Mouse (Mus musculus) E14TG2a.4 (cell line): ENCODE data around the gene Bmp2k.
A peak's percentile ranks its signal among the peaks of the same experiment; 100 is the strongest.

Experiments used
- H3K27me3 ChIP-seq: 2 replicates; pipeline ENCODE4 v1.6.1; 2014; ENCODE audit warnings: low read length, control low read depth; ENCODE audit not compliant: insufficient read depth
- H3K36me3 ChIP-seq: 2 replicates; pipeline ENCODE4 v1.6.1; 2014; ENCODE audit warnings: low read length, control low read depth; ENCODE audit not compliant: insufficient read depth
- H3K4me1 ChIP-seq: replicated peaks from 2 replicates; pipeline ENCODE4 v1.6.1; 2014; ENCODE audit warnings: low read depth, low read length, control low read depth
- H3K4me3 ChIP-seq: replicated peaks from 2 replicates; pipeline ENCODE4 v1.5.1; 2014; ENCODE audit warnings: mild to moderate bottlenecking, low read length
- H3K9me3 ChIP-seq: 2 replicates; pipeline ENCODE4 v1.6.1; 2014; ENCODE audit warnings: low read length, control low read depth
- CTCF ChIP-seq: conservative IDR thresholded peaks from 2 replicates; pipeline ENCODE4 v1.5.1; 2014; ENCODE audit warnings: low read length
- NANOG ChIP-seq: IDR thresholded peaks from 2 replicates; pipeline ENCODE4 v1.6.1; 2014; ENCODE audit warnings: borderline replicate concordance, low read length, mixed read lengths
- POU5F1 ChIP-seq: IDR thresholded peaks from 2 replicates; pipeline ENCODE4 v1.6.1; 2014; ENCODE audit warnings: low read length, borderline replicate concordance

Gene Bmp2k

DNA sequence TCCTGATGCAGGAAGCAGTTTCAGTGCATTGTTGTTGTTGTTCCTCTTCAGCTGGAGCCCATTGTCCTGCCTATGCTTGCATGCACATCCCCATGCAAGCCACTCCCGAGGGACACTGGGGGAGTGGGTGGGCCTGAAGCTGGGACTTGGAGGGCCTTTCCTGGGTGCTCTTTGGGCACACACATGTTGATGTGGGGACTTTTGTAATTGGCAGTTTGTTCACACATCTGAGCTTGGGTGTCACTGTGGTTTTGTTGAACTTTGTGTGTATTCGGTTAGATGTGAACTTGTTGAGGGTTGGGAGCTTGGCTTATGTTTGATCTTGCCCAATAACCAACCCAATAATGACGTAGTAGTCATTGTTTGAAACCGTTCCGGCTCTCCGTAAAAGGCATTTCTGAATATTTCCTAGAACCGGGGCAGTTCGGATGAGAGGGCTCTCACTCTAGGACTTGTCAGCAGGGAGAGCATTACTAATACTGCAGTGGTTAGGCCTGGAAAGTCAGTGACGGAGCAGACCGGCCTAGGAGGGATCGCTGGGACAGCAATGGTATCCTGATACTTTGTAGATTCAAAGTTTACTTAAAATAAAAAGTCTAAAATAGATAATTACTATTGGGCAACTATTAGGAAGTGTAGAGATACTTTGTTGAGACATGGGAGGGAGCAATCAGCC is 78.1 kb downstream of the Bmp2k start:
- TF ChIP-seq CTCF (no peak), POU5F1 (no peak), NANOG (no peak)
- H3K36me3 ChIP-seq, result peaks cover 5% of the 10 kb centered on the region; the same call in 1 of the 2 replicates

DNA sequence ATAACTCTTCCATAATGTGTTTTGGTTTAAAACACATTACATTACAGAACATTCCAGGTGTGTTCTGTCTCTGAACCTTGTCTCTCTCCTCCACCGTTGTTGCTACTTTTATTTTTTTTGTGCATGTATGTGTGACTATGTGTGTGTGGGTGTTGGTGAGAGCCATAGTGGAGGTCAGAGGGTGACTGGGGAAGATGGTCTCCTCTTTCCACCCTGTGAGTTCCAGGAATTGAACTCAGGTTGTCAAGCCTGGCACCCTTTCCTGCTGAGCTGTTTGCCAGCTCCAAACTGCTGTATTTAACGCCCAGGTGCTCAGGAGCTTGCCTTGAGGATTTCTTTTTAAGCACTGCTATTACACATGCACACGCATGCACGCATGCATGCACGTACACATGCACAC is 78.7 kb downstream of the Bmp2k start:
- H3K4me1 ChIP-seq, result no peaks in the 10 kb centered on the region
- TF ChIP-seq NANOG, result no peak
- no peak for TF ChIP-seq POU5F1
- no peak for TF ChIP-seq CTCF
- H3K4me3 ChIP-seq, result no peak overlapping the region
- no peaks in the 10 kb centered on the region for H3K27me3 ChIP-seq
- H3K9me3 ChIP-seq, result no peaks in the 10 kb centered on the region
- no peaks in the 10 kb centered on the region for H3K36me3 ChIP-seq

More for the DNA sequence above, 78.1 kb downstream of the Bmp2k start:
- no peaks in the 10 kb centered on the region for H3K27me3 ChIP-seq
- no peak overlapping the region for H3K4me3 ChIP-seq
- H3K9me3 ChIP-seq, result no peaks in the 10 kb centered on the region
- H3K4me1 ChIP-seq, result no peaks in the 10 kb centered on the region

DNA sequence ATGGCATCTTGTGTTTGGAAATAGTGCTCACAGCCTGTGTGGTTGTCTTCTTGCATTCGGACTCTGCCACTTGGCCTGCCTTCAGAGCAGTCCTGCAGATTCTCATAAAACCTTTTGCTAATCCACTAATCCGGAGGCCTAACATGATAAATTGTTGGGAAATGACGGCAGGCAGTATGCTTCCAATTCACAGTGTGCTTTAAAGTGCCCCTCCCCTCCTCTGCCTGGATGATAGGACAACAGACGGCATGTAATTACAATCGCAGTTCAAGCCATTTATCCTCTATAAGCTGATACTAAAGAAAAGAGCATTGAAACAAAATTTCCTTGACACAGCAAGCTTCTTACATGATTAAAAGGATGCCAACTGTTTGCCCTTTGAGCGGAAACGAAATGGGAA is 80.2 kb downstream of the Bmp2k start:
- TF ChIP-seq NANOG (no peak), CTCF (no peak)
- Histone ChIP-seq H3K4me1 (no peaks in the 10 kb centered on the region), H3K9me3 (no peaks in the 10 kb centered on the region), H3K27me3 (no peaks in the 10 kb centered on the region), H3K4me3 (no peak overlapping the region), H3K36me3 (no peaks in the 10 kb centered on the region)

DNA sequence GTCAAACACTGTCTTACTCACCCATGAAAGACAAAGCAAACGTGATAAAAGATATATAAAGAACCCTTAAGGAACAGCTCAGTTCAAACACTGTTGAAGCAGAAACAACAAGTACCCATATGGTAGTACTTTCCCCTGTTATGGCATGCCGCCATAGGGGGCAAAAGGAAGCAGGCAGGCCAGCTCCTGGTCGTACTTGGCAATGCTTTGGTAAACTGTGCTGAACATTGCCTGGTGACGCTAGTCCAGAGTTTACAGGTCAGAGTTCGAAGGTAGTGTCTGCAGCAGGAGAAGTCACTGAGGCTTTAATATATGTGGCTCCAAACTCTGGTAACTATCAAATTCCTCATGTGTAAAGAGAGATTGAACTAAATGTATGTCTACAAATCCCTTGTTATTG is 81.2 kb downstream of the Bmp2k start:
- no peak for TF ChIP-seq CTCF
- Histone ChIP-seq H3K36me3 (no peaks in the 10 kb centered on the region), H3K9me3 (no peaks in the 10 kb centered on the region), H3K4me3 (no peak overlapping the region), H3K4me1 (no peaks in the 10 kb centered on the region), H3K27me3 (no peaks in the 10 kb centered on the region)

DNA sequence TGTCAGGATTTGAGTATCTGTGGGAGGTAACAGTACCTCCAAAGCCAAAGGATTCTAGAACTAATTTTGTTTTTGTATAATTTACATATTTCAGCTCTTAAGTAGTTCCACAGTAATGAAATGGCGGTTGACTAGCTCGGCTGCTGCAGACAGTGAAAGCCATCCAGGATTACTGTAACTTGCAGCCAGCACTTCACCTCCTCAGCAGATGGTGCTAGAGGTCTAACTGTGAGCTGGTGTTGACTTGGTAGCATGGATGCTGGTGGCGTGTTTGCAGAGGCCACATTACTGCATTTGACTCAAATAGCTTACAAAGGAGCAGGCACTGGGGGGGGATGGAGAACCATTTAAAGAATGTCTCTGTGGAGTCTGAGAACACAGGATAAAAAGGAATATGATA is 84.0 kb downstream of the Bmp2k start:
- Histone ChIP-seq H3K9me3 (no peaks in the 10 kb centered on the region), H3K4me3 (no peak overlapping the region), H3K4me1 (no peaks in the 10 kb centered on the region), H3K27me3 (0 out of 2 replicates have a peak, but pooled peaks cover 3% of the 10 kb centered on the region), H3K36me3 (no peaks in the 10 kb centered on the region)
- TF ChIP-seq NANOG, result no peak
- TF ChIP-seq POU5F1, result no peak

DNA sequence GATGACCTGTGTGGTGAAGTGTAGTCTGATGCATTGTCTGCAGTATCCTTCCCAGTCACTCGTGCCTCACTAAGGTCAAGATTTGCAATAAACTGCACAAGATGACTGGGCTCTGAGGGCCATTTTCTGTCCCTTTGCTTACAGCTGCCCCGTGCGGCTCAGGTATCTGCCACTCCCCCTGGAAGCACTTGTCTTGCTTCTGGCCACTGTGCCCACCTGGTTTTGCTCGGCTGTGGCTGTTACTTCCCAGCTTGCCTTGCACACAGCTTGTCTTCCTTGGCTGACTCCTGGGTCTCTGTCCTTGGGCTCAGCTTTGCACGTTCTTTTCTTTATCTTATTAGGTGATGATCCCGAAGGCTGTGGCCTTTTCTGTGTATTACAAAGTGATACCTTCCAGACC is 86.2 kb downstream of the Bmp2k start:
- H3K9me3 ChIP-seq, result no peaks in the 10 kb centered on the region
- TF ChIP-seq CTCF, result no peak
- TF ChIP-seq NANOG, result no peak
- no peak for TF ChIP-seq POU5F1
- peaks cover 16% of the 10 kb centered on the region for H3K4me1 ChIP-seq
- H3K4me3 ChIP-seq, result no peak overlapping the region
- 0 out of 2 replicates have a peak, but pooled peaks cover 3% of the 10 kb centered on the region for H3K27me3 ChIP-seq
- H3K36me3 ChIP-seq, result no peaks in the 10 kb centered on the region

DNA sequence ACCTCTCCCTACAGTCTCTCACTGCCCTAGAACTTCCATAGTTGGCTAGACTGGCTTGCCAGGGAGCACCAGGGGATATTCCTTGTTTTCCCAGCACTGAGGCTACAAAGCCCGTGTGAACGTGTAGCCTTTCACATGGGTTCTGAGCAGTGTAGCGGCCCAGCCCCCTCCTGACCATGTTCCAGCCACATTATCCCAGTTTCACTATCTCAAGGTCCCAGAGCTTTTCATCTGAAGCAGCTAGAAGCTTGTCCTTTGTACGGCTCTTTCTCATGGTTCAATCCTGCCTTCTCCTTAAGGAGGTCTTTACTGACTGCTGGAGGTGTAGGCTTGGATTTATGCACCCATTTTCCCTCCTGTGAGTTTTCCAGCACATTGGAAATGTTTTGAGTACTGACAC is 87.1 kb downstream of the Bmp2k start:
- Histone ChIP-seq H3K4me3 (no peak overlapping the region), H3K9me3 (no peaks in the 10 kb centered on the region), H3K36me3 (no peaks in the 10 kb centered on the region), H3K4me1 (peaks cover 24% of the 10 kb centered on the region), H3K27me3 (0 out of 2 replicates have a peak, but pooled peaks cover 3% of the 10 kb centered on the region)
- TF ChIP-seq CTCF, result no peak
- TF ChIP-seq NANOG, result no peak
- TF ChIP-seq POU5F1, result no peak

DNA sequence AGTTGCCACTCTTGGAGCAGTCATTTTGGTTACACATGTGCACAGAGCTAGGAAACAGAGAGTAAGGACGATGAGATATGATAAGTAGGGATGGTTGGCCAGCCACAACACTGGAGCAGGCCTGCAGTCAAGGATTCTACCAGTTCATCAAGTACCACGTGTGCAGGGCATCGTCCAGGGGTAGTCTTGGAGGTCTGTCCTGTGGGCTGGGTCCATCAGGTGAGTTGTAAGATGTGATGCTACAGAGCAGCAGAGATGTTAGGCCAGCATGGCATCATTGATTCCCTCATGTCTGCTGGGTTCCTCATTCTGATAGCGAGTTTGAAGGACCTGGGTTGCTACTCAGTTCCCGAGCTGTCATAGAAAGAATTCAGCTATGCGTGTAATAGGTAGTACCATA is 87.6 kb downstream of the Bmp2k start:
- TF ChIP-seq POU5F1 (no peak), NANOG (no peak), CTCF (no peak)
- Histone ChIP-seq H3K27me3 (0 out of 2 replicates have a peak, but pooled peaks cover 3% of the 10 kb centered on the region), H3K4me1 (peaks cover 29% of the 10 kb centered on the region), H3K4me3 (no peak overlapping the region), H3K36me3 (no peaks in the 10 kb centered on the region), H3K9me3 (no peaks in the 10 kb centered on the region)

DNA sequence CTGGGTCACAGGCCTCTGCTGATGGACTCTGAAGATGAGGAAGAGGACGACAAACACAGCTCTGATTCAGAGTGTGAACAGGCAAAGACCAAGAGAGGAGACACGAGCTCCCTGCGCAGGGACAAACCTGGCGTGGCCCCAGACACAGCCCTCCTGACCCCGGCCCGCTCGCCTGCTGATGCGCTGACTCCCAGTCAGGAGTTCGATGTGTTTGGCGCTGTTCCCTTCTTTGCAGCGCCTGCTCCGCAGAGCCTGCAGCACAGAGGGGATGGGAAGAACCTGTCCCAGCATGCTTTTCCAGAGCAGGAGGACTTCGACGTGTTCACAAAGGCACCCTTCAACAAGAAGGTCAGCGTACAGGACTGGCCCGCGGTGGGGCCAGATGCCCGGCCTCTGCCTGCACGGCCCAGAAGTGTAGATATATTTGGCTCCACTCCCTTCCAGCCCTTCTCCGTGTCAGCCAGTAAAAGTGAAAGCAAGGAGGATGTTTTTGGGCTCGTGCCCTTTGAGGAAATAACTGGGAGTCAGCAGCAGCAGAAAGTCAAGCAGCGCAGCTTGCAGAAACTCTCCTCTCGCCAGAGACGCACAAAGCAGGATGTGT is 89.6 kb downstream of the Bmp2k start:
- peak overlapping the region; percentile 71 for H3K4me3 ChIP-seq
- H3K4me1 ChIP-seq, result peaks cover 42% of the 10 kb centered on the region
- TF ChIP-seq CTCF, result no peak
- no peak for TF ChIP-seq POU5F1
- TF ChIP-seq NANOG, result no peak
- H3K36me3 ChIP-seq, result no peaks in the 10 kb centered on the region
- H3K9me3 ChIP-seq, result no peaks in the 10 kb centered on the region
- 0 out of 2 replicates have a peak, but pooled peaks cover 3% of the 10 kb centered on the region for H3K27me3 ChIP-seq
